Mouse (Mus musculus): ENCODE measurements at regions not wholly inside any gene's neighbourhood (a gene's known extent, or its start where the extent isn't known, plus 50 kb on each side); places are given as distances from the start of the nearest gene placed in this dataset.

DNA sequence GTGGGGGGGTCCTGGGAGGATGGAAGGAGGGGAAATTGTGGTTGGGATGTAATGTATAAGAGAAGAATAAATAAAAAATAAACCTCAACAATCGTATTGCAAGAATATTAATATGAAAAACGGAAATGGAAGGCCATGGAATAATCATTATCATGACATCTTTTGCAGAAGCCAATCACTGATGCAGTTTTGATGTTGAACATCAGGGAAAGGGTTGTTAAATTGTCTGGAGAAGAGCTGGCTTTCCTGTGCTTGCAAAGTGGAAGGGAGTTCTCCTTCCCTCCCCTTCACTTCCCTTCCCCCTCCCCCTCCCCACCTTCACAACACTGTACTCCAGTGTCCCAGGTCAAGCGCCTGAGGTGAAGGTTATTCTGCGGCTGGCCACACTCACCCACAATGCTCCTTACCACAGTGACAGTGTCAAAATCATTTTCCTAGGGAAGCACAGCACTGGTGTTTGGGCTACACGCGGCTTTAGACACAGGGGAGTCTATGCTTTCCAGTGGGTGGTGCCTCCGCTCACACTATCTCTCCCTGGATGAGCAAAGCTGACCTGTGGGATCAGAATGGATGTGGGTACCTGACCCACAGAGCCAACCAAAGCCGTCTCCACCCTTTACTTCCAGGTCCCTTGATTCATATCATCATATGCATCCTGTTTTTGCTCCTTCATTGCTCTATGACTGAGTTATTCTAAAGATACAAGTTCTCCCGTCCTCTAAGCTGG, 53.0 kb upstream of the Asb17 start (continued):
- TF ChIP-seq CHD1 (IDR thresholded peaks at IDR 0.05; ENCODE audit: low read depth, low read length), result peak; percentile 92
- no peak for TF ChIP-seq ELF1 (IDR thresholded peaks at IDR 0.05; ENCODE audit: low read depth, low read length)
- no peak for TF ChIP-seq TCF12 (IDR thresholded peaks at IDR 0.05; ENCODE audit: low read depth, low read length)
- TF ChIP-seq MAZ (IDR thresholded peaks at IDR 0.05; ENCODE audit: low read depth, low read length), result peak; percentile 38; the same call in 1 of the 2 replicates
- no peak; a peak in 1 of 4 replicates for TF ChIP-seq EP300 (IDR thresholded peaks at IDR 0.05; ENCODE audit: low read depth in 1 of 2, low read length in 2 of 2)
- no peak for TF ChIP-seq MXI1 (IDR thresholded peaks at IDR 0.05; ENCODE audit: low read depth, low read length)

DNA sequence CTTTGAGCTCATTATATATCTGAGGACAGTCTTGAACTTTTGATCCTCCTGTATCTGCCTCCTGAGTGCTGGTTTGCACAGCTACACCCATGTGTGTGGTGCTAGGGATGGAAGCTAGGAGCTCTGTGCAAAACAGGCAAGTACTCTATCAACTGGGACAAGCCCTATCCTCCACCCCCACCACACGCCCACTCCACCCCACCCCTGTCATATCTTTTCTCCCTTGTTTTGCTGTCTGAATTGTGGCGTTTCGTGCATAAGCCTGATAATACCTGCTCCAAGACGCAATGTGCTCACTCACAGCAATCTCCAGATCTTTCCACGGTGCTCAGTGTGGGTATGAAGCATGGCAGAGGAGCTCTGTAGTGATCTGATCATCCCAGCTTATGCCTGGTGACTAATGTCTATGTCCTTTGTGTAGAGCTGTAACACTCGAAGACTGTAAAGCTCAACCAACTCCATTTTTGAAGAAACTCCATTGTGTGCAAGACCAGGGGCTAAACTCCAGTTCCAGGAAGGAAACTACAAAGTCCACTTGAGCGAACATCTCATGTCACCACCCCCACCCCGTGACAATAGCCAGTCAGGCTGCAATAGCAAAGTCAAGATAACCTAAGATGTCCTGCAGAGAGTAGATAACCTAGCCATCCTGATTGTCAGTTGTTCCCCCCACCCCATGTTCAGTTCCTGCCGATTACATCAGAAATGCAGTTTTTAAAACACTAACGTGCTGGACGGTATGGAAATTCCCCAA, 52.2 kb upstream of the Asb17 start:
- Histone ChIP-seq H3K36me3 (ENCODE audit: control insufficient read depth in 1 of 2, insufficient read depth in 2 of 2, low read length in 2 of 2) (peaks cover 0 to 46% of the 10 kb centered on the region in 2 experiments; a peak in 2 of 4 replicates), H3K27ac (ENCODE audit: control insufficient read depth, low read depth, low read length) (peak overlapping the region; percentile 99), H3K9ac (ENCODE audit: control insufficient read depth, low read depth, low read length, poor library complexity, severe bottlenecking) (peak overlapping the region; percentile 91), H3K79me2 (ENCODE audit: control insufficient read depth, insufficient read depth, low read length, poor library complexity) (peaks cover 5% of the 10 kb centered on the region; the same call in 1 of the 2 replicates), H3K9me3 (replicated peaks; ENCODE audit: insufficient read depth, low read length) (no peaks in the 10 kb centered on the region), H3K4me3 (ENCODE audit: control insufficient read depth in 1 of 2, insufficient read depth in 1 of 2, low read depth in 2 of 2, low read length in 2 of 2) (peak overlapping the region; percentile 48 to 67; a peak in 3 of 4 replicates), H3K4me1 (ENCODE audit: control insufficient read depth in 1 of 2, insufficient read depth in 2 of 2, low read length in 2 of 2) (peaks cover 33 to 52% of the 10 kb centered on the region in 2 experiments), H3K27me3 (ENCODE audit: control insufficient read depth in 1 of 2, insufficient read depth in 2 of 2, low read length in 2 of 2) (no peaks in the 10 kb centered on the region)
- peak; percentile 97 for DNase-seq (ENCODE audit: low read depth, low spot score)
- peak; percentile 98 for TF ChIP-seq SIN3A (IDR thresholded peaks at IDR 0.05; ENCODE audit: low read length)
- peak; percentile 60 for TF ChIP-seq MAFK (IDR thresholded peaks at IDR 0.05; ENCODE audit: borderline replicate concordance, low read depth, low read length)
- peak; percentile 91 for TF ChIP-seq POLR2AphosphoS2 (IDR thresholded peaks at IDR 0.05; ENCODE audit: low read length)
- peak; percentile 22; the same call in 1 of the 2 replicates for TF ChIP-seq ZC3H11A (IDR thresholded peaks at IDR 0.05; ENCODE audit: low read depth, low read length)
- TF ChIP-seq UBTF (IDR thresholded peaks at IDR 0.05; ENCODE audit: borderline replicate concordance, insufficient read depth, low read depth, low read length), result no peak
- TF ChIP-seq CTCF (IDR thresholded peaks at IDR 0.05 in 2 of 3, conservative IDR thresholded peaks at IDR 0.05 in 1 of 3; ENCODE audit: control insufficient read depth in 1 of 3, insufficient read depth in 1 of 3, low read depth in 2 of 3, low read length in 3 of 3, poor library complexity in 1 of 3, severe bottlenecking in 1 of 3), result no peak
- TF ChIP-seq ZNF384 (IDR thresholded peaks at IDR 0.05; ENCODE audit: low read depth, low read length), result peak; percentile 36
- TF ChIP-seq HCFC1 (IDR thresholded peaks at IDR 0.05; ENCODE audit: low read depth, low read length), result peak; percentile 64
- TF ChIP-seq NELFE (IDR thresholded peaks at IDR 0.05; ENCODE audit: low read depth, low read length), result peak; percentile 70
- TF ChIP-seq RAD21 (IDR thresholded peaks at IDR 0.05; ENCODE audit: low read depth, low read length), result peak; percentile 12
- peak; percentile 63; the same call in 1 of the 2 replicates for TF ChIP-seq CHD2 (IDR thresholded peaks at IDR 0.05; ENCODE audit: low read length)
- TF ChIP-seq RCOR1 (IDR thresholded peaks at IDR 0.05; ENCODE audit: low read depth, low read length), result peak; percentile 89
- TF ChIP-seq MYC (IDR thresholded peaks at IDR 0.05; ENCODE audit: low read depth, low read length), result peak; percentile 70
- peak; percentile 96 for TF ChIP-seq ZMIZ1 (IDR thresholded peaks at IDR 0.05; ENCODE audit: low read depth, low read length)
- peak; percentile 97 for TF ChIP-seq MAZ (IDR thresholded peaks at IDR 0.05; ENCODE audit: low read depth, low read length)
- TF ChIP-seq MXI1 (IDR thresholded peaks at IDR 0.05; ENCODE audit: low read depth, low read length), result peak; percentile 43
- peak; percentile 68 for TF ChIP-seq GABPA (IDR thresholded peaks at IDR 0.05; ENCODE audit: low read depth, low read length)
- no peak for TF ChIP-seq USF2 (IDR thresholded peaks at IDR 0.05; ENCODE audit: borderline replicate concordance in 1 of 2, insufficient read depth in 1 of 2, low read depth in 1 of 2, low read length in 2 of 2)
- TF ChIP-seq POLR2A (IDR thresholded peaks at IDR 0.05; ENCODE audit: control insufficient read depth in 1 of 2, insufficient read depth in 1 of 2, low read depth in 1 of 2, low read length in 2 of 2, poor library complexity in 1 of 2), result peak in 1 of 2 experiments; percentile 76; a peak in 1 of 4 replicates
- TF ChIP-seq GATA1 (IDR thresholded peaks at IDR 0.05; ENCODE audit: low read depth, low read length), result peak; percentile 98
- 0 out of 2 replicates have a peak, but pooled peaks have one; percentile 8 for TF ChIP-seq E2F4 (IDR thresholded peaks at IDR 0.05; ENCODE audit: borderline replicate concordance, low read depth, low read length)
- peak; percentile 82 for TF ChIP-seq MAX (IDR thresholded peaks at IDR 0.05; ENCODE audit: low read length)
- TF ChIP-seq BHLHE40 (IDR thresholded peaks at IDR 0.05; ENCODE audit: borderline replicate concordance, low read depth, low read length), result peak; percentile 93
- peak; percentile 91 for TF ChIP-seq JUND (IDR thresholded peaks at IDR 0.05; ENCODE audit: low read depth, low read length)
- peak; percentile 62; the same call in 1 of the 2 replicates for TF ChIP-seq ZKSCAN1 (IDR thresholded peaks at IDR 0.05; ENCODE audit: low read depth, low read length)
- no peak; the same call in 1 of the 2 replicates for TF ChIP-seq POLR2AphosphoS5 (IDR thresholded peaks at IDR 0.05; ENCODE audit: borderline replicate concordance, low read depth, low read length)
- peak; percentile 57 for TF ChIP-seq KAT2A (conservative IDR thresholded peaks at IDR 0.05; ENCODE audit: low read depth, low read length)
- TF ChIP-seq SMC3 (IDR thresholded peaks at IDR 0.05; ENCODE audit: low read depth, low read length), result peak; percentile 33
- TF ChIP-seq TCF12 (IDR thresholded peaks at IDR 0.05; ENCODE audit: low read depth, low read length), result peak; percentile 99

Measured in MEL (cell line).